Mouse (Mus musculus): ENCODE measurements around the gene Rspo3.
A peak's percentile ranks its signal among the peaks of the same experiment; 100 is the strongest.

The Rspo3 gene

DNA sequence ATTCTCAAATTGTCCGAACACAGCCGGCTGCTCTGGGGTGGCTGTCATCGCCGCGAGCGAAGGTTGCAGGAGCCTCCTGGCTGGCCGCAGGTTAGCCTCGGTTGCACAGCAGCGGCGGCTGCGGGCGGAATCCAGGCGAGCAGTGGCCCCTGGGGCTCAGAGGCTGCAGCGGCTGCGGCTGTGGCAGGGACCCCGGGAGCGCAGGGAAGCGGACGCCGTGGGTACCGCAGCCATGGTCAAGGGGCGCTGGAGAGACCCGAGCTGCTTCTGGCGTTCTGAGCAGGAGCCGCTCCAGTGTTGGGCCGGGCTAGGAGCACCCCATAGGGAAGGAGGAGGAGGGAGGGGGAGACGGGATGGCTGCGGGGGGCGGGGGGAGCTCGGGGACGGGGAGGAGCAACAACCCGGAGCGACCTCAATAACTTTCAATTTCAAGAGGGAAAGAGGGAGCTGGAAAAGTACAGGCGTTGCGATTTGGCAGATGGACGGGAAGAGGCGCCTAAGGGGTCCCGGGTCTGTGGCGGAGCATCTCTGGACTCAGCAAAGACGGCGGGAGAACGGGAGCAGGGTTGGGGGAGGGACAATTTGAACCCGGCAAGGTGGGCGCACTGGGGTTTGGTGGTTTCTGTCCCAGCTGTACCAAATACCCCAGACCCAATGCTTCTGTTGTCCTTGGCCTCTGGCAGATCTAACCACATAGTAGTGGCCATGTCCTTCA lies at the start of gene Rspo3:
Gene Rspo3 (minus strand): TSS at position 322 of the 715 bp plus-strand sequence.
- no peak for DNase-seq (ENCODE audit: low spot score)

DNA sequence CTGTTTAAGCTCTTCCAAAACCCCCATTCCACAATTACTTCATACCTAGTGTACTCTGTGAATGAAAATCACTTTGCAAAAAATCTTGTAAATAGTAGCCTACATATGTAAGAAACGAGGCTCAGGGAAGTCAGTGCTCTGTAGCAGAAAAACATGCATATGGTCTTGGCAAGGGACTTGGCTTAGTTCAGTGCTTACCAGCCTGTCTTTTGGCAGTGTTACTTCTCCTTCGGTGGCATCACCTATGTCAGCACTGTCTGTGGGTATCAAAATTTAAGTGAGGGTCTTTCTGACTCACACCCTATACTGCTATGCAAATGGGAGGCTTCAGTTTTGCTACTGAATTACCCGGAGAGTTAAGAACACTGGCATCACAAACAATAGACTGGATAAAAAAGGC lies 46.3 kb upstream of the Rspo3 start:
- DNase-seq (ENCODE audit: low spot score) = no peak

DNA sequence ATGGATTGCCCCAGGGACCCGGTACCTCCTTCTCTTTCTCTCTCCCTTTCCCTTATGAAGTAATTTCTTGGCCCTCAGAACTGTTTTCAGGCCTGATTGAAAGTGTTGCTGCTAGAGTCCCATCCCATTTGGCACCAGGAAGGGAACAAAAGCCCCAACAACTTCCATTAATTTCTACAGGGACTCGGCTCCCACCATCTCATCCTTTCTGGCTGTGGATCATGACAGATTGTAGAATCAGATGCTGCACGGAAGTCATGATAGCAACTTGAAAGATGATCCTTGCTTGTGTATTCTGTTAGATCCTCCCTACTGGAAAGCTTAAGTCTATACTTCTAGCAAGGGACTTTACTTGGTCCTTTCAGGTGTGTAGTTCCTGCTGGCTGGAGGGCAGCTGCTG lies 45.8 kb upstream of the Rspo3 start:
- DNase-seq (ENCODE audit: low spot score) = no peak

DNA sequence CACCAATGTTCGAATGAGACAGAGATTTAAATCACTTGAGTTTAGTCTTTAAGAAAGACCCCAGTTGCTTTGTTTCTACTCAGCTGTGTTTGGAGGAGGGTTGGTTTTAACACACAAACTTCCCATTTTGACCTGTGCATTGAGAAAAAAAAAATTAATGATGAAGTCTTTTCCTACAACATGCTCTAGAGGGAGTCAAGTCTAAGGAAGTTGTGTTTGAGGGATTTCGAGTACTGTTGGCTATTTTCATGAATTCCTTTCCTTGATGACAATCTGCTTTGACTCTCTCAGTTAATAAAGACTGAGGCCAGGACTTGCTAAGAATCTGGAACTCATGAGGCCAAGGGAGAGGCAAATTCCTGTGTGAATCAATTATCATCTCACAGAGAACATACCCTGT lies 20.3 kb upstream of the Rspo3 start:
- DNase-seq (ENCODE audit: low spot score) = no peak

DNA sequence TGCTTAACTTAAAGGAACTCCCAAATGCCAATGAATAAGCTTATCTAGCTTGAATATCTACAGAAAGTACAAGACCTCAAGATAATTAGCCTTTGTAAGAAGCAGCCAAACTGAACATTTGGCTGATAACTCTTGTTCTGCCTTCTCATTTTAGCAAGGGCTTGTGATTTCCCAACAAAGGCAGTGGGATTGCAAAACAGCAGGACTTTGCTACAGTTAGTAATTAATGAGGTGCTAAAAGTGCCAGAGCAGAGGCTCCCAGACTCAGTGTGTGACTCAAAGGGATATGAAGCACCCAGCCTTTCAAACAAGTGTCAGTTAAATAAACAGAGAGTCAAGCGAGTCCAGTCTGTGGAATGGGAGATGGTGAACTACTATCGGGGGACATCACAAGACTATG lies 18.7 kb upstream of the Rspo3 start:
- DNase-seq (ENCODE audit: low spot score) = peak; percentile 30

DNA sequence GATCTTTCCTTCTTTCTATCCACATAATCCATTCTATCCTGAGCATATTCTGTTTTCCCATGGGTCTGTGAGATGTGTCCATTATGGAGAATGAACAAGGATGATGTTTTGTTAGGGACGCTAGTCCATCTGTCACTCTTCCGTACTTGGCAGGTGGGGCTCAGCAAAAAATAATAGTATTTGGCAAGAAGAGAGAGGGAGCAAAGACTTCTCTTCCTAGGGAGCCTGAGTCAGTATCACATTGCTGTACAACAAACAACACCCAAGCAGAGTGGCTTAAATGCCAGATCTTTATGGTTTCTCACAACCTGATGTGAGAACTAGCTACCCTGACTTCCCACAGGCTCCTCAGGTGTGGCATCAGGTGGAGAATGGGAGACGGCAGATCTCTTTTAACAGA lies 7.3 kb upstream of the Rspo3 start:
- DNase-seq (ENCODE audit: low spot score) = no peak

DNA sequence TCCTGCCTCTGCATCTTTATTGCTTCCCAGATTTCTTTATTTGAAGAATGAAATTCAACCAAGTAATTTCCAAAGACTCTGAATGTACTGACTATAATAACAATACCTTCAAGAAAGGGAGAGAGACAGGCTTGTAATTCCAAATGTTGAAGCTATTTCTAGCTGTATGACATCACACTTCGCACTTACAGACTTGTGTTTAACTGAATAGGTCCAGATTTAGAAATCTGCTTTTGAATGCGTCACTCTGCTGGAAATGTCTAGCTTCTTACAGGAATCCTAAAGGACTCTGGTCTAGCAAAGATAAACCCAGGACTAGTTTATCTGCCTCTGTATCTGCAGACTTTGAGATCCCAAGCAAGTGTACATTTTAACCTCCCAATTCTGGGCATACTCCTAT lies 3.8 kb upstream of the Rspo3 start:
- DNase-seq (ENCODE audit: low spot score) = no peak

DNA sequence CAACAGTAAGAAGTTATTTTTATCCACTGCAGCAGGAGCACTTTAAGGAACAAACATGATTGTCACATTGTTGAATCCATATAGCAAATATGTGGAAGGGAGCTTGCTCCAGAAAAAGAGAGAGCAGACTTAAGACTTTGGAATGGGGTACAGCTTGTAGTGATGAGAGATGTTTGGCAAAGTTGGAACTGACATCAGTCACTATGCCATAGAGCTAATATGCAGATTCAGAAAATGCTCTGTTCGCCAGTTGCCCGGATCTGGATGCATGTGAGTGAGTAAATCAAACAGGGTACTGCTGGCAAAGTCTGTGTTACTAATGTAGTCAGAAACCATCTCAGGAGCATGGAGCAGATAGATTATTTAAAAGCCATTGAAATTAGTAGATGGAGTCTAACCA lies 3.1 kb upstream of the Rspo3 start:
- no peak for DNase-seq (ENCODE audit: low spot score)

DNA sequence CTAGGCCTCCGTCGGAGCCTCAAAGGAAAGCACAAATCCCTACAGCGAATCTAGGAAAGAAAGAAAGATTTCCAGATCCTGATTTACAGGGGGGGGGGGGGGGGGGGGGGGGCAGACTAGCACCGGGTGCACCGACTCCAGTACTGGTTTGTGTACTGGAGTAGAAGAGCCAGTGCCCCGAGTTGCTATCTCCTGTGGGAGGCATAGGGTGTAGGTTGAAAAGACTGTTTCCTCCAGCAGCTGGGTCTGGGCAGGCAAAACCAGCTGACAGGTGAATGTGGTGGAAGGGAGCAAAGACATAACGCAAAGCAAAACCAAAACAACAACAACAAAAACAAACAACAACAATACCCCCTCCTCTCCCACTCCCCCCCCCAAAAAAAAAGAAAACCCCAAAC lies 838 bp downstream of the Rspo3 start:
- no peak for DNase-seq (ENCODE audit: low spot score)

DNA sequence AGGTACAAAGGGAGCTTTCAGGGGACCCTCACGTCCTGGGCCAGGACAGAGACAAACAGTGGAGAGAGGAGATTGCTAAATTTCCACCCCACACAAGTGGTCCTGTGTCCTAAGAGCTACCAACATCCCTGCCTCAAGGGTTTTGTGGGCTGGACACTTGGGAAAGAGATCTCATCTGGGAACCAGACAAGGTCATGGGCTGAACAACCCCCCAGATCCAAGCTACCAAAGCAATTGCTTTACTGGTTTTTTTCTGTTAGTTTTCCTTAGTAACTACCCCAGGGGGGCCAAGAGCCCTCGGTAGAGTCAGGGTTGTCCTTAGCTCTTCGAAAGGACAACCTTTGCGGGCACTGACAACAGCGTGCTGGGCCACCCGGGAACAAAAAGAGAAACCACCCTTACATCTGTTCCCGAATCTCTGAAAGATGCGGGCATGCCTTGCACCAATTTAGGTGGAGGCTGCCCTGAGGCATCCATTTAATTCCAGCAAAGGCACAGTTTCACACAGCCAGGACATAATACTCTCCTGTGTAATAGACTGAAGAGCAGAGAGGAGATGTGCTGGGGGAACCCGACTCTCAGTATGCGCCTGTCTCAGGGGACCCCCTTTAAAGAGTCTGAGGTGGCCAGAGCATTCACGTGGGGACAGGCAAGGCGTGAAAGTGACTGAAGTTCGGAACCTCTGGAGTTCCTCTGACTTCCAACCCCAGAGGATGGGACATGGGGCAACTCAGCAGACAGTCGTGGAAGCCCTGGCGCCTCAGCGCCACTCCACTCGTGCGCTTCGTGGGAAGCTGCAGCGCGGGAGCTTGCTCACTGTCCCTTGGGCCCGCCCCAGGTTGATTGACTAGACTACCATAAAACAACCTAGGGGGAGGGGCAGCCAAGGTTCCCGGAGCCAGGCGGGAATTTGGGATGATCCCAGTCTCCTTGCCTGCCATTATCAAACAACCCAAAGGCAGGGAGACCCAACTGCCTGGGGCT lies 1.5 kb downstream of the Rspo3 start:
- no peak for DNase-seq (ENCODE audit: low spot score)

DNA sequence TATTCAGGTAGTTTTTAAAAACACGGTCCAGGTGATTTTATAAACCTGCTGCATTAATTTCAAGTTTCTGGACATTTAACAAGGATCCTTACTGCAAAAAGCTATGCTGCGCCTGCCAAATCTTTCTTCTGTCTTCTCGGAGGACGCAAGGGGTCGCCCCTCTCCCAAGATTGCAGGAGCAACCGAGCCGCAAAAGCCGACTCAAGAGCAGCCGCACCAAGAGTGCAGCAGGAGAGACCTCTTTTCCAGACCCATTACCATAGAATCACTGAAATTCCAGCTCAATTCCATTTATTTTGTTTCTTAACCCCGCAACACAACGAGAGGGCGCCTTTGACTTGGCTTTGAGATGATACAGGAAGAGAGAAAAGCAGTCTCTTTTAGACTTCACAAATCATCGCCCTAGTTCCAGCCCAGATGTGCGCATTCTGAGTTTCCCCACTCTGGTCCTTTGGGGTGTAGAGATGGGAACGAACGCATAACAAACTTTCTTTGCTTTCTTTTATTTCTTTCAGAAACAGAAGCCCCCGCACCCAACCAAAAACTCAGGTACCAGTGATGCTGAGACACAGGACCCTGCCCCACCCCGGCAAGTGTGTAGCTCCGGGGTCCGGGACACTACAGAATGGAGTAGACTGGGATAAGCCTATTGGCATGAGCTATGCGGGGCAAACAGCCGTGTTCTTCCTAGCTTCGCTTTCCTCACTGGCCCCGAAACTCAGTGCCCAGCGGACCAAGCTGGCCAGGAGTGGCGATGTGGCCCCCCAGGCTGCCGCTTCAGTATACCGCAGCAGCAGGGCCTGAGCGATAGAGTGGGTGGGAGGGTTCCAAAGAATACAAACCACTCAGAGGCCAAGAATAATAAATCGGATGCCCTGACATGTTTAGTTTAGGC lies 2.6 kb downstream of the Rspo3 start:
- DNase-seq (ENCODE audit: low spot score) = peak; percentile 15

DNA sequence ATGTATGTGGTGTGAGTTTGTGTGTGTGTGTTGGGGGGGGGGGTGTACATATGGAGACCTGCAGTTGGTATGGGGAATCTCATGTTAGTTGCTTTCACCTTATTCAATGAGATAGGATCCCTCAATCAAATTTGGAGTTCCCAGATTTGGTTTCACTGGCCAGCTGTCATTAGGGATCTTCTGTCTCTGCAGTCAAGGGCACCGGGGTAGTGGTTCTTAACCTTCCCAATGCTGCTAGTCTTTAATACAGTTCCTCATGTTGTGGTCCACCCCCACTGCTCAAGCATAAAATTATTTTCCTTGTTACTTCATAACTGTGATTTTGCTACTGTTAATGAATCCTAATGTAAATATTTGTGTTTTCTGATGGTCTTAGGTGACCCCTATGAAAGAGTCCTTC lies 22.1 kb downstream of the Rspo3 start:
- no peak for DNase-seq (ENCODE audit: low spot score)

DNA sequence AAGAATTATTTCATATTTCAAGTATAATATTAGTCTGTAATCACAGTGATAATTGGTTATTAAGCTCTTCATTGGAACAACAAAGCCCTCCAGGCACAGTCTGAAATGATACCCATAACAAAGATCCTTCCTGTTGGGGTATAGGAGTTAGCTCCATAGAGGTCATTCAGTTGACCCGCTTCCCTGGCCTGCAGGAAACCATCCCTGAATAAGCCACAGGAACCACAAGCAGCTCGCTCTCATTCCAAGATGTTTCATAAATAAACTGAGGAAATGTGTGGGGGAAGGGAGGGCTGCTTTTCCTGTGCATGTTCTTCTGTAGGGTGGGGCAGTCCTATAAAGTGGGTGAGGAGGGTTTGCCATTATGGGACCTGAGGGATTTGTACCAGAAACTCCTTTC lies 27.5 kb downstream of the Rspo3 start:
- no peak for DNase-seq (ENCODE audit: low spot score)

DNA sequence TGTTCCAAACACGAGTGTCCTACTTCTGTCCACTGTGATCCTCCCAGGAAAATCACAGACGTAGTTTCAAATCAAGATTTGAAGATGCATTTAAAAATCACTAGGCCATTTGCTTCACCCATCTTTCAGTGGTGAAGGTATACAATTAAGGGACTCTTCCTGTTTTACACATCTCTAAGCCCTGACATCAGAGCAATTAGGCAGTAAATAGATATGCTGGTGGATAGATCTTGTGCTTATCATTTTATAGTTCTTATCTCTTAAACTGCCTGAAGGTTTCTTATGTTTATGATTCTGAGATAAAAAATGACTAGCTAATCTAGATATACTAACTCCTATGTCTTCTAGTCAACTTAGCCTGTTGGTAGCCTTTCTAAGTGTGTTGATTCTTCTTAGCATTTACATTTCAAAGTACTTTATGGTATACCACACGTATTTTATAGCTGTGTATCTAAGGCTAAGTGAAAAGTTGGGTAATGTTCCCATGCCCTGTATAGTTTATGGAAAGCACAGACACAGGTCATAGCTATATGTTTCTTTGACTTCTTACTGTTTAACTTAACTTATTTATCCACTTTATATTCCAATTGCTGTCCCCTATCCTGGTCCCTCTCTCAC lies 38.4 kb downstream of the Rspo3 start:
- DNase-seq (ENCODE audit: low spot score) = no peak

DNA sequence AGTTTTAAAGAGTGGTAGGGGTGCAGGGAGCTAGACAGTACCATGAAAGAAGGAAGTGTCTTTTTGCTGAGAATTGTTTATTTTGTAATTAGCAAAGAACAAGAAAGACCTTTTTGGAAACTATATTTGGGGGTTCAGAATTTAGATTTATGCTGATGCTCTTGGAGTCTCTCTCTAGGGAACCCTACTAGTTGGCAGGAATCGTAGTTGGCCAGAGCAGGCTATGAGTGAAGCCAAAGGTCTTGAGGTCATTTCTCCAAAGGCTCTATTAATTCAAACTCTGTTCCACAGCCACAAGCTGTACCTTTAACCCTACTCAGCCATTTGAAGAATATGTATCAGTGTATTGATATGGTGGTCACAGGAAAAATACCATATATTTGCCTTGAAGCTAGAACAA lies 41.7 kb downstream of the Rspo3 start:
- peak; percentile 62 for DNase-seq (ENCODE audit: low spot score)

DNA sequence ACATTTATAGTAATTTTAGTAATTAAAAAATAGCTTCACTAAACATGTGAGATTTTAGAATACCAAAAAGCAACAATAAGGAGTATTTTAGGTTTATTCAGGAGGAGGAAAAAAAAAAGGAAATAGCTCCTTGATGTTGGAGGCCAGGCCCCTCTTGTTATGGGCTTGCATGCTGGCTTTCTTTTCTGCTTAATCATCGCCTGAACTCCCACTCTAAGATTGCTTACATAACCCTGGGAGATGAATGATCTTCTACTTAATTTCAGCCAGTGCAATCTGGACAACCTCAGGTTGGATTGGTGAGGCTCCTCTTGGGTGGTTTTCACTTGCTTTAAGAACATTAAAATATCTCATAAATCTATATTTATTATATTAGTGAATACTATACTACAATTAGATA lies 54.7 kb downstream of the Rspo3 start:
- DNase-seq (ENCODE audit: low spot score) = no peak

DNA sequence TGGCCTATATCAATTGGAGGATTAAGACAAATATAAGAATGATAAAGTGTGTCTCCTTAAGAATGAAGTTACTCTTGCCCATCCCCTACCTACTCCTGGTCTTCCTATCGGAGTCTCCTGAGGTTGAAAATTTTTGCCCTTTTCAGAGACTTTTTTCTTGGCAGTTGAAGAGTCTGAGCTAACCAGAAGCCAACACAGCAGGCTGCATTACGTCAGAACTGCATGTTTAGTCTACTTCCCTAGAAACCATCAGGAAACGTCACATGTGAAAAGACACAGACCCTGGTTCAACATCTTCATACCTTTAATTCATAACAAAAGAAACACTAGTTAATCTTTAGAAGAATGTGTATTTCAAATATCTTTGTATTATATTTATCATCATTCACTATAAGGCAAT lies 56.3 kb downstream of the Rspo3 start:
- no peak for DNase-seq (ENCODE audit: low spot score)

DNA sequence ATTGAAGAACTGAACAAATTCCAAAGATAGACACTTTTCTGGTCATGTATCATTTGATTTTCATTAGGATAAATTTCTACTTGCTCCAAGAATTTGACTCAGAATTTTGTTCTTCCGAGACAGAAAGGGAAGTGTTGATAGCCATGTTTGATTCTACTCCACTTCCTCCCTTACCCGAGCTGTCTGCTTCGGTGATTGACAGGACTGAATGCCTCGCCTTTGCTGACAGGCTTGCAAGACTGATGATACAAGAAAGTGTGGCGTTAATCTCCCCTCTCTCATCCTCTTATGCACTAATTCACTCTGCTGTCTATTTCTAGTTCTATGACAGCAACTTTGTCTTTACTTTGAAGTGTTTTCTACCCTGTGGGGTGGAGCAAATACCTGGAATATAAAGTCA lies 65.2 kb downstream of the Rspo3 start:
- DNase-seq (ENCODE audit: low spot score) = no peak

DNA sequence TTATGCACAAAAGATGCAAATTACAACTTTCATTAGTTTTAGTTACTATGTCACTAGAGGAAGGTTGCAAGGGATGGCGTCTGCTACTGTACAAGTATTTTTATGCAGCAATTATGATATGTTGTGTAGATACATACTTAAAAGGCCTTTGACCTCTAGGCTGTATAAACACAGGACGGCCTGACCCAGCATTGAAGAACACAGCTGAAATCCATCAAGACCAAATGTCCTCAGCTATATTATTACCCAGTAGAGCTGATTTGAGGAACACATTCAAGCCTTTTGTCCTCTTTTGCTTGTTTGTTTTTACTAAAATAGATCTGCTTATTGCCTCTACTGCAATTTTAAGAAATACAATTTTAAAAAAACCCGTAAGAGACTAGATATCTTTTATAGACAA lies 75.6 kb downstream of the Rspo3 start:
- no peak for DNase-seq (ENCODE audit: low spot score)

DNA sequence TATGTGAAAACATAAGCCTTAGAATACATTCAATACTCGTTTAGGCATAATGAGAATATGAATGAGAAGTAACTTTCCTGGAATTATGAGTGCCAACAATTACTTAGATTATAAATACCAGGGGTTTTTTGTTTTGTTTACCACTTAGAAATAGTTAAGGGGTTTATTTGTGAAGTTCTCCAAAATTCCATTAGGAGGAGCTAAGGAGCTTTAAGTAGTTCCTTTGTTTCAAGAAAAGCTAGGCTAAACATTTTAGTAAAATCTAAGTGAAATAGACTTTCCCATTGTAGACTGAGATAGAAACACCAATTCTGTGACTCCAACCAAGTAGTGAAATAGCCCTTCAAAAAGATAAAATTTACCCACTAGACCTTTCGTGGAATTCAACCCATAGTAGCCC lies 76.0 kb downstream of the Rspo3 start:
- DNase-seq (ENCODE audit: low spot score) = peak; percentile 35

DNA sequence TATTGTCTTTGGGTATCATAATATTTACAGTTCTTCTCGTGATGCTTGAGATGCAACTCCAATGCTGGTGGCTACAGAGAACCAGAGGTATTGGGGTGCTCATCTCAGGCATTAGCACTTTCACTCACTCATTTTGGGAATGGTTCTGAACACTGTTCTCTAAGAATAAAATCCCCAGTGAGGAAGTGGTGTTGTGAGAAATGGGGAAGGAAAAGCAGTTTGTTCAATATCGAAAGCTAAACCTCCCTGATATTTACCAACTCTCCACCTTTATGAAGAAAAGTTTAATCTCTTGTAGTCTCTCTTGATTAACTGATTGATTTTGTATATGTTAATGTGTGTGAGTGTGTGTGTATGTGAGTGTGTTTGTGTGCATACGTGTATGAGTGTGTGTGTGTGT lies 90.6 kb downstream of the Rspo3 start:
- DNase-seq (ENCODE audit: low spot score) = no peak

DNA sequence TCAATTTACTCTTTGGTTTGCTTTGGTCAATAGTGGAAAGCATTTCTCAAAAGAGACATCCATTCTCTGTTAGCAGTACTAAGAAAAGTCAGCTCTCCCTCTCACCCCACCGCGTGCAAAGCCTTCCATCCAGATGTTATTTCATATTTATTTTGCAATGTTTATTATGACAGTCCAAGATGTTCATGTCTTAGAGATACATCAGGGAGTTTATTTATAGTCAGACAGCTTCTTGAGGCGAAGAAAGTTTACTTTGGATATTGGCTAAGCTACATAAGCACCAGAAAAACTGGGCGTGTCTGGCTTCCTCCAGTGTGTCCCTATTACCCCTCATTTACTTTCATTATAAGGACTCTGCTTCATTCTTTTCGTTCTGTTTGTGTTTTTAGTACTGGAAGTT lies 94.4 kb downstream of the Rspo3 start:
- no peak for DNase-seq (ENCODE audit: low spot score)

All from adipocyte (in vitro differentiated cells).